Mouse (Mus musculus) left cerebral cortex, postnatal 4 days (tissue): ENCODE measurements at regions not wholly inside any gene's neighbourhood (a gene's known extent, or its start where the extent isn't known, plus 50 kb on each side); places are given as distances from the start of the nearest gene placed in this dataset.
"Not testable (repeated sequence)": the region's sequence is repeated elsewhere in the genome, so short reads cannot be mapped to it uniquely, and the experiment has no call there.

Experiments used
- DNase-seq: peaks from one replicate; pipeline ENCODE4 v3.0.0-alpha.2; 2022
- intact Hi-C: fragments of 180-260 bp; cut with DNase I; formaldehyde crosslinking; loops from one replicate; pipeline ENCODE4 v1.15.1; 2025

DNA sequence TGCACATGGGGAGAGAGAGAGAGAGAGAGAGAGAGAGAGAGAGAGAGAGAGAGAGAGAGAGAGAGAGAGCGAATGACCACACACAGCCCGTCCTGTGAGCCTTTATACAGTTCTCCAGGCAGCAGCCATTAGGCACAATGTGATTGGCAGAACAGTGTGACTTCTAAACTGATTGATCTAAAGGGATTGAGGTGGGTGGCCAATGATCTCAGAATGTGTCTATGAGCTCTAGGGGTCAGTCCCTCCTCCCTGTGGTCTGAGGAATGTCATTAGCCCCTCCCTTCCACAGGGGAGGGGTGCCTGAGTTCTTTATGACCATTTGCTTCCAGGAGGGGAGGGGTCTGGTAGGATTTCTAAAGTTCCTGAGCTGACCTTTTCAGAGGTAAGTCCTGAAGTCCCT is 62.1 kb downstream of the Duxbl3 start:
- DNase-seq, intact Hi-C loops: not testable (repeated sequence)

DNA sequence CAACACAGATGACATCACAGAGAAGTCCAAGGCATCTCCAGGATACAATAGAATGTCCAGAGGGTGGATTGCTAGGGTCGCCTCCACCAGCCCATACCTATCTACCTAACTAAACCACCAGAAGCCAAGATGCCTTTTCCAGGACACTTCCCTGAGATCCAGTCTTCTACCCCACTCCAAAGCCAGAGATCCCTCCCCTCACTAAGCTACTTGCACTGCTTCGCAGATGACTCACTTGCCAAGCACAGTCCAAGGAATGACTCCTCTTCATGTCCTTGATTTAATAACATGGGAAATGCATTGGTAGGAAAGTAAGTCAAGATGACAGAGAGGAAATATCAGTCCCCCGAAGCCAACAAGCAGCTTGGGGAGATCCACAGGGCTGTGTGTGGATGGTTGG is 63.0 kb downstream of the Duxbl3 start:
- intact Hi-C loops: no loop called here
- no peak for DNase-seq

DNA sequence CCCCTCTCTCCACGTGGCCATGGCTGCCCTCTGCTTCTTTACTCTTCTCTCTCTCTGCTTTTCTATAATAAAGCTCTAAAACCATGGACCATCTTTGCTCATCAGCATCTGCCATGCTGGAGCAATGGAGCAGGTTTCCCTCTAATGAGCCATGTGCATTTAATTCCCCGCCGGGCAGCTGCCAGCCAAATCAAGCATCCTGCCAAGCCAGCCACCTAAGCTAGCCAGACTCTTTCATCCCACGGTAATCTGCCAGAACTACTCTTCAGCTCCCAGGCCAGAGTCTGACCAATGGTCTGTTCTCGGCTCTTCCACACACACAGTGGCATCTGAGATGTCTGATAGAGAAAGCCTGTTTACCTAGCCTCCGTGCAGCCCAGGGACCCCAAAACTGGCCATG is 70.8 kb downstream of the Duxbl3 start:
- DNase-seq: peak; percentile 78
- intact Hi-C loops: no loop called here

DNA sequence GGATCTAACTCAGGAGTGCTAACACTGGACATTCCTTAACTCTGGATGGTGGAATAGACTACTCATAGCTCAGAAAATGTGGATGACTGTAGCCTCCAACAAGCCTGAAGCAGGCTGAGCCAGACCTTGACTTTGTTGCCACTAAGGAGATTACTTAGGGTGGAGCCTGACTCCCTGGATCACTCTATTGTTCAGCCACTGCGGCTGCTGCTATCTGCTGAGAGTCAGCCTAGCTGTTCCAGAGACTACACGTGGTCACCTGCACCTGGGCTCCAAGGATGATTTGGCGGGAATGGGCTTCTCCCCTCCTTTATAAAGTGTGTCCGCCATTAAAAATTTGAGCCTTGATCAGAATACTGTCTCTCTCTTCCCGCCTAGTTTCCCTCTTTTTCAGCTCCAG is 83.3 kb downstream of the Duxbl3 start:
- DNase-seq: no peak
- intact Hi-C loops: no loop called here

GRCm38 (mm10) chr14:26345227-26345626 is 87.5 kb downstream of the Duxbl3 start:
- intact Hi-C loops: no loop called here
- no peak for DNase-seq

GRCm38 (mm10) chr14:26347296-26347695 is 89.5 kb downstream of the Duxbl3 start:
- DNase-seq: no peak
- intact Hi-C loops: no loop called here

GRCm38 (mm10) chr14:26352927-26353326 is 95.2 kb downstream of the Duxbl3 start:
- no peak for DNase-seq
- intact Hi-C loops: no loop called here

DNA sequence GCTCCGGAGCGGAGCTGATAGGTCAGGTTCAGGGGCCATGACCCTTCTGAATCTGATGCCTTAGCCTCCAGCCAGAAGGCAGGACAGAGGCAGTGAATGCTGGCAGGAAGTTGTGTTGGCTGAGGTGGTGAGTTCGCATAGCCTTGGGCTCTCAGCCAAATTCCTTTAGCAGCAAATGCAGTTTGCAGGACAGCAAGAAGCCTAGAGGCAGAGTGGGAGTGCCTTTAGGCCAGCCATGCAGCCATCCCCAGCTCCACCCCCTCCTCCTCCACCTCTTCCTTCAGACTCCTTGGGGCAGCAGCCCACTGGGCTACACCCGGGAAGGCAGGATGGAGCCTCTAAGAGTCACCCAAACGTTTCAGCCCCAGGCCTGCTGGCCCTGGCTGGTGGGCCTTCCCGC is 99.5 kb downstream of the Duxbl3 start:
- intact Hi-C loops: no loop called here
- DNase-seq: no peak

DNA sequence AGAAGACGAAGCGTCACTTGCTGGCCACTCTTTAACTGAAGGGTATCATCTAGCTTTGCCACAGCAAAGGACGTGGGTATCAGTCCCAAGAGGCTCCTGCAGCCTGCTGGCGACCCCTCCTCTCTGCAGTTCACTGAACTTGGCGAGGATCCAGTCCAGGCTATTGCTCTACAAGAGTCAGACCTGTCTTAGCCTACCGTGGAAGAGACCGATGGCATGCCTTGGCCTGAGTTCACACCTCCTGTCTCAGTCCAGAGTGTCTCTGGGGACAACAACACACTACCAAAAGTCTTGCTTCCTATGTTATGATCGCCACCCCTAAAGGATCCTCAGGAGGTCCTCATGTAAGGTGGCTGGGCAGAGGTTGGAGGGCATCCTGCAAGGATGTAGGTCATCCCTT is 100.2 kb downstream of the Duxbl3 start:
- no peak for DNase-seq
- intact Hi-C loops: no loop called here

- no peak for DNase-seq
- intact Hi-C loops: no loop called here
These were observed 102.3 kb downstream of the Duxbl3 start for GRCm38 (mm10) chr14:26360071-26360470.

GRCm38 (mm10) chr14:26361206-26361605 is 103.4 kb downstream of the Duxbl3 start:
- intact Hi-C loops: no loop called here

More at GRCm38 (mm10) chr14:26361206-26361605, 103.4 kb downstream of the Duxbl3 start:
- no peak for DNase-seq
